Mouse (Mus musculus) adrenal gland, adult (tissue): ENCODE measurements around the gene Gm21854.
"Not testable (repeated sequence)": the region's sequence is repeated elsewhere in the genome, so short reads cannot be mapped to it uniquely, and the experiment has no call there.

Experiments used
- DNase-seq, 2 experiments: peaks; one replicate each; pipeline ENCODE4 v3.0.0; 2022 to 2023; ENCODE audit warnings: low spot score in 1 of 2; ENCODE audit not compliant: inconsistent age in 2 of 2

Gene Gm21854

GRCm38 (mm10) chrY:5656686-5657085 lies at the start of gene Gm21854:
Gene Gm21854 (plus strand): TSS chrY:5656986.
- not testable (repeated sequence) for DNase-seq
